Mouse (Mus musculus) stomach, postnatal 0 days (tissue): ENCODE data around the gene Smg9.

Source experiments
- CTCF ChIP-seq: IDR thresholded peaks from 2 replicates; pipeline ENCODE4 v1.5.1; 2016; ENCODE audit warnings: antibody characterized with exemption, low read depth, mild to moderate bottlenecking, moderate library complexity
- EP300 ChIP-seq: optimal IDR thresholded peaks from 2 replicates; pipeline ENCODE3; 2016; ENCODE audit warnings: antibody characterized with exemption

DNA sequence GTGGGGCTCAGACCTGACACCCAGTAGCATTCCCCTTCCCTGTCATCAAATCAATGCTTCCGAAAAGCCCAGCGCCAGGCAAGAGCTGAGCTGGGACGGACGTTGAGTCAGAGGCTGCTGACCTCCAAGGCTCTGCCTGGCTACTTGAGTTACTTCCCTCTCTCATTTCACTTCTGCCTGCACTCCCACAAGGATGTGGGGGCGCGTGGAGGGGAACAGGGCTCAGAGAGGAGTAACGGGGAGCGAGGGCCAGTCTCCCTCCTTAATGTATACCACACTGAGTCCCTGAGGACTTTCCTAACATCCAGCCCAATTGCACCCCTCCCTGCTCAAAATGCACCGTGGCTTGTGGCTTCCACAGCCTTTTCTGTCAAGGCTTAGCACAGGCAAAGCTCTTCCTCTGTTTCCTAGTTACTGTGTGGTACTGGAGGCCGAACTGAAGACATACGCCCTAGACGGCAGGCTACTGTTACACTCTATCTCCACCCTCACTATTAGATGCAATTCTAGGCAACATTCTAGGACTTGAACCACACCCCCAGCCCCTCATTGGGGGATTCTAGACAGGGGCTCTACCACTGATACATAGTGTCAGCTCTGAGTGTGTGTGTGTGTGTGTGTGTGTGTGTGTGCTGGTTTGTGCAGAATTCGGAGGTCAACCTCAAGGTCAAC is 9.8 kb upstream of the Smg9 start:
- TF ChIP-seq CTCF (no peak), EP300 (no peak)
